Mouse (Mus musculus) lung, postnatal 10 days (tissue): ENCODE measurements around the gene Cttn.

Source experiments
- DNase-seq: peaks from one replicate; pipeline ENCODE4 v3.0.0; 2021

Gene Cttn

GRCm38 (mm10) chr7:144470545-144471059 lies at the start of gene Cttn:
Gene Cttn (minus strand): TSS chr7:144471009.
- peak; percentile 96 for DNase-seq

GRCm38 (mm10) chr7:144519852-144520251 lies 49.0 kb upstream of the Cttn start:
- peak; percentile 11 for DNase-seq

- no peak for DNase-seq
These were observed 45.9 kb upstream of the Cttn start for GRCm38 (mm10) chr7:144516711-144517110.

GRCm38 (mm10) chr7:144509090-144509489 lies 38.3 kb upstream of the Cttn start:
- no peak for DNase-seq

GRCm38 (mm10) chr7:144506807-144507206 lies 36.0 kb upstream of the Cttn start:
- DNase-seq = no peak

GRCm38 (mm10) chr7:144503959-144504358 lies 33.1 kb upstream of the Cttn start:
- DNase-seq = no peak

- DNase-seq = no peak
These were observed 22.1 kb upstream of the Cttn start for GRCm38 (mm10) chr7:144492931-144493330.

- DNase-seq = no peak
These were observed 19.5 kb upstream of the Cttn start for GRCm38 (mm10) chr7:144490201-144490873.

- peak; percentile 7 for DNase-seq
These were observed 18.4 kb upstream of the Cttn start for GRCm38 (mm10) chr7:144489067-144489774.

- DNase-seq = no peak
These were observed 9.5 kb upstream of the Cttn start for GRCm38 (mm10) chr7:144480314-144480713.

- no peak for DNase-seq
These were observed 8.8 kb upstream of the Cttn start for GRCm38 (mm10) chr7:144479569-144479968.

GRCm38 (mm10) chr7:144475741-144476140 lies 4.9 kb upstream of the Cttn start:
- no peak for DNase-seq

GRCm38 (mm10) chr7:144473486-144473885 lies 2.7 kb upstream of the Cttn start:
- no peak for DNase-seq

GRCm38 (mm10) chr7:144471103-144471502 lies 294 bp upstream of the Cttn start:
- DNase-seq = no peak

- peak; percentile 16 for DNase-seq
These were observed 783 bp downstream of the Cttn start for GRCm38 (mm10) chr7:144469908-144470544.

- DNase-seq = peak; percentile 70
These were observed 1.6 kb downstream of the Cttn start for GRCm38 (mm10) chr7:144469181-144469641.

- no peak for DNase-seq
These were observed 2.1 kb downstream of the Cttn start for GRCm38 (mm10) chr7:144468741-144469140.

GRCm38 (mm10) chr7:144462577-144462976 lies 8.2 kb downstream of the Cttn start:
- DNase-seq = no peak

GRCm38 (mm10) chr7:144461246-144461902 lies 9.4 kb downstream of the Cttn start:
- DNase-seq = no peak

- DNase-seq = no peak
These were observed 11.9 kb downstream of the Cttn start for GRCm38 (mm10) chr7:144458881-144459280.

GRCm38 (mm10) chr7:144450661-144451060 lies 20.1 kb downstream of the Cttn start:
- no peak for DNase-seq

GRCm38 (mm10) chr7:144449637-144450570 lies 20.9 kb downstream of the Cttn start:
- DNase-seq = peak; percentile 85
